Mouse (Mus musculus): Measurements from ENCODE around the gene Mpig6b.

DNA sequence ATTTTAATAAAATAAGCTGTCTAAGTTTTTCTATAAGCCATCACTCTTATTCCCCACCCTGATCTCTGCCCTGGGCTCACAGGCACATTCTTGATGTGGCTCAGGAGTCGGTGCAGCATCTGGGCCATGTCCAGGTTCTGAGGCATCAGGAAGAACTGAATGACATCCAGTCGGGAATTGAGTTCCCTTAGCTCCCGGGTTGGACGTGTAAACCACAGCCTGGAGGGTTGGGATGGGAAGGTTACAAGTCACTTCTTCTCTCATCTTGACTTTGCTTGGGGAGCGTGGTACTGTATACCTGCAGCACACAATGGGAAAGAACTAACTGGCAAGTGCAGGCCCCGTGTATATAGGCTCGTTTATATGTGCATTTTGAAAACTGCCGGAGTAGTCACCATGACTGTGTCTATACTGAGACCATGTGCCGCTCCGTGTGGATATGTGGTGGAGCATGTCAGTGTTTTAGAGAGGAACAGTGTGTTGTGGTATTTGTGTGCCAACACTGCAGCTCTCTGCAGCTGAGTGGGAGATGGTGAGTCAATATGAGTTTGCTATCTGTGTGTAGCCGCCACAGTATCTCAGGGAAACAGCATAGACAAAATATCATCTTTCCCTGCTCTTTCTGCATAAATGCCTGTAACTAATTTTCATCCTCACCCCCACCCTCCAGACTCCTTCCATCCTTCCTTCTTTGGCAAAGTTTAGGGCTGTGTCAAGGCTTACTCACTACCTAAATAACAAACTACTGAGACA lies 26.7 kb downstream of the Mpig6b start:
- no peak for TF ChIP-seq POLR2A (IDR thresholded peaks at IDR 0.05; ENCODE audit: borderline replicate concordance, low read depth, low read length)
- no peak for TF ChIP-seq CTCF (IDR thresholded peaks at IDR 0.05; ENCODE audit: low read depth, low read length)
